Mouse (Mus musculus) frontal cortex, postnatal 10 days (tissue): Measurements from ENCODE around the gene Pgf.

Experiments
- DNase-seq, 2 experiments: peaks; one replicate each; pipeline ENCODE4 v3.0.0; 2022; ENCODE audit warnings: low spot score in 2 of 2, mixed read lengths in 1 of 2

Pgf gene

DNA sequence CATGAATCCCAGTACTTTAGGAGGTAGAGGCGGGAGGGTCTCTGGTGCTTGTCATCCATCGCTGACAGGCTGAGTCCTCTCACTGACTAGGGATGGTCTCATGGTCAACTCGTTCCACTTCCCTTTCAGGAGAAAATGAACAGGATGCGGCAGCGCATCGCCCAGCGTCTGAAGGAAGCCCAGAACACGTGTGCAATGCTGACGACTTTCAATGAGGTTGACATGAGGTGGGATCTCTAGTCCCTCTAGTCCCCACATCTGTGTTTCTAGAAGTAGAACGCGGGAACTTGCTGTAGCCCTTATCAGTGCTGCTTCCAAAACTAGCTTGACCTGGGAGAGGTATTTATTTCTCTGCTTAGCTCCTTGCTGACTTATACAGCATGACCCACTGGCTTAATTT lies 53.9 kb downstream of the Pgf start:
- DNase-seq = no peak

DNA sequence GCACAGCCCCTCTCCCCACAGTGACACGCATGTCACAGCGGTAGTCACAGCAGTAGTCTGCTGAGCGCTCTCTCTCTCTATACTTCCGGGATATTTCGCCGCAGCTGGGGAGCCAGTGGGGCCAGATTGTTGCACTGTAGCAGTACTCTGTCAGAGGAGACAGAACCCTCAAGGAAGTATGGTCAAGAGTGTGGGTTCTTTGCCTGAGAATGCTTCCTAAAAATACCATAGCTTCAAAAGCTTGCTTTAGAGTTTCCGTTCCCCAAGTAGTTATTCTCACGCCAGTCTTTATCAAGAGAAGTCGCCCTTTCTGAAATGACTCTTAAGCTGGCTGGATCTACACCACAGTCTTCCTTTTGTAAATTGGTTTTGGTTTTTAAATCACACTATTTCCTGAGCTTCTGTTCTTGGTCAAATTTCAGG lies 54.5 kb downstream of the Pgf start:
- no peak for DNase-seq

DNA sequence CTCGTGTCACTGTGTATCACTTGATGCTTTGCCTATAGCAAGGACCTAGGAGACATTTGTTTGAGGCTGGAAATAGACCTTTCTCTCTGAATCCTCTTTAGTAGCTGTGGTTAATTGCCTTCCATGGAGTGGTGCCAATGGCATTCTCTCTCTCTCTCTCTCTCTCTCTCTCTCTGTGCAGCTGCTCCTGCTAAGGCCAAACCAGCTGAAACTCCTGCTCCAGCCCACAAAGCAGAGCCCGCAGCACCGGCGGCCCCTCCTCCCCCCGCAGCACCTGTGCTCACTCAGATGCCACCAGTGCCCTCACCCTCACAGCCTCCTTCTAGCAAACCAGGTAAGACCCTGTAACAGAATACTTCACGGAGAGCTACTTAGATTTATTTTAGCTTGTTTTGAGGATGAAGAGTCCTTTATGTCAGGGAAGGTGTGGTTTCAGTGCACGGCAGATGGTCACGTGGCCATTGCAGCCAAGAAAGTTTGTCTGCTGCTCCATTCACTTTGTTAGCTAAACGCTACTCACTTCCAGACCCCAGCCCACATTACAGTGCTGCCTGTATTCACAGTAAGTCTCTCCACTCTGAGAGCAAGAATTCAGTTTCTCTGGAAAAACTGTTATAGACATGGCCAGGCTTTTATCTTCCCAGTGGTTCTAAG lies 55.7 kb downstream of the Pgf start:
- DNase-seq = no peak
